Mouse (Mus musculus) cortical plate, adult 2 months (tissue): ENCODE measurements around the gene C4b. TPM values are rescaled to one million over a fixed set of nuclear protein-coding genes. Genes with fewer than 3 reads are reported as not detected.
"Not testable (repeated sequence)": the region's sequence is repeated elsewhere in the genome, so short reads cannot be mapped to it uniquely, and the experiment has no call there.

Experiments used
- H3K27ac ChIP-seq: fragments of 200-500 bp; 2 replicates; pipeline ENCODE4 v1.5.1; 2012; ENCODE audit warnings: low read length, control low read depth, inconsistent platforms; ENCODE audit not compliant: insufficient read depth
- H3K4me1 ChIP-seq: fragments of 200-500 bp; 2 replicates; pipeline ENCODE4 v1.6.1; 2011; ENCODE audit warnings: low read length; ENCODE audit not compliant: control insufficient read depth, insufficient read depth
- H3K4me3 ChIP-seq: fragments of 200-500 bp; 2 replicates; pipeline ENCODE4 v1.5.1; 2011; ENCODE audit warnings: mild to moderate bottlenecking, low read length, control low read depth; ENCODE audit not compliant: insufficient read depth
- CTCF ChIP-seq: fragments of 200-500 bp; IDR thresholded peaks from 2 replicates; pipeline ENCODE4 v1.5.1; 2011; ENCODE audit warnings: mild to moderate bottlenecking, control low read depth, low read length; ENCODE audit not compliant: insufficient read depth; ENCODE audit errors: extremely low read depth
- POLR2A ChIP-seq: fragments of 200-500 bp; IDR thresholded peaks from 2 replicates; pipeline ENCODE4 v1.6.1; 2011; ENCODE audit warnings: mild to moderate bottlenecking, low read length, control low read depth; ENCODE audit not compliant: insufficient read depth; ENCODE audit errors: extremely low read depth
- polyA plus RNA-seq: library from polyadenylated mRNA; depleted of rRNA; stranded (reverse); fragments of >200 nt; gene quantifications from 2 replicates; pipeline ENCODE4 v1.2.3, GENCODE M21; 2012; rRNA removed

Gene C4b
- polyA plus RNA-seq, result 10.7 and 14.8 TPM in 2 replicates

DNA sequence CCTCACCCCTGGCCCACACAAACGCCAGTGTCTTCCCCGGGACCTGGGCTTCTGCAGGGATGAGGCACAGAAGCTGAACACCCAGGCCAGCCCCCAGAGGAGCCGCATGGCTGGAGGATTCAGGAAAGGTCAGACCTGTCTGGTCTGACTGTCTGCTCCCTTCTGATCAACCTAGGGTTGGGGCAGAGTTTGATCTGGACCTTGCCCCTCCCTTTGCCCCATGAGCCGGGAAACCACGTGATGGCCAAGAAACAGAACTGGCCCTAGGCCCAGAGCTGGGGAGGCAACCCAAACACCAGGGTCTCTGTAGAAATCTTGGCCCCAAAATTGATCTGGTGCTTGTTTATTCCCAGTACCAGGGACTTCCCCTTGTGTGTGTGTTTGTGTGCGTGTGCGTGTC lies at the start of gene C4b:
C4b (minus strand) TSS at position 164 of the 400 bp plus-strand sequence.
- no peaks in the 10 kb centered on the region for H3K4me1 ChIP-seq
- no peak within 1 kb of the TSS for H3K27ac ChIP-seq
- TF ChIP-seq CTCF (no peak), POLR2A (no peak)
- H3K4me3 ChIP-seq, result no peak within 1 kb of the TSS

DNA sequence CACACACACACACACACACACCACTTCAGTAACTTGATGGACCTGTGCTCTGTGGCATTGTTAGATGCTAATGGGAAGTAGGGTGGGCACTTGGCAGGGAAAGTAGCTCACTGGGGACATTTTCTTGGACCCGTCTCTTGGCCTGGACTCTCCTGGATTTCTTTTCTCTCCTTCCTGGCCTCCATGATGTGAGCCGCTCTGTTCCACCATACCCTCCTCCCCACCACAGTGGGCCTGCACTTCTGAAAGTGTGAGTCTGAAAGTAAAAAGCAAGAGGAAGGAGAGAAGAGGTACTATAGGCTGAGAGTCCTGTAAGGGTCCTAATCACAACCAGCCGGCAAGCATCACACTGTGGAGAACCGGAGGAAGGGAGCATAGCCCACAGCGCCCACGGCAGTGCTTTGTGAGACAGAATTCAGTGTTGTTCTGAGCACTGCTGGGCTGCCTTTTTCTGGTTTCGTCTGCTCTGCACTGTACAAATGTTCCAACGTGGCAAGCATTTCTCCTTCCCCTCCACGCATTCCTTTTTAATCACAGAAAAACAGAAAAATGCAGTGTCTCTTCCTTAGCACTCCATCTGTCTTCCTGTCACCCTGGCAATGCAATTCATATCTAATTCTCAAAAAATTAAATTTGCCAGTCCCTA lies 34.1 kb upstream of the C4b start:
- TF ChIP-seq POLR2A (no peak), CTCF (no peak)
- peak overlapping the region; percentile 49; the same call in 1 of the 2 replicates for H3K27ac ChIP-seq
- no peak overlapping the region for H3K4me3 ChIP-seq
- H3K4me1 ChIP-seq, result peaks cover 1% of the 10 kb centered on the region; the same call in 1 of the 2 replicates

DNA sequence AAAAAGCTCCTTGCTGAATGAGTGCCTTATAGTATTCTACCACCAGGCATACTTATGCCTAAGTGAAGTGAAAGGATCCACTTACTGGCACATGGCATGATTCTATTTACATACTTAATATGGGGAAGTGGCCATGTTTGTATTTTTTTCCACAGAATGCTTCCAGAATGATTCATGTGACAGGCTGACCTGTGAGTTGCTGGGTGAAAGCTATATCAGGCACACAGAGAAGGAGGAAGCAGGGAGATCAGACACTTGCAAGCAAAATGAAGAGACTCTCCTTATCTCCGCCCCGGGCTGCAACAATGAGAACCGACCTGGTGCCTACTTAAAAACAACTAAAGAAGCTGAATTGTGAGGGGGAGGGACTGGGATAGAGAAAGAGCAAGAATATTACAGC lies 17.8 kb upstream of the C4b start:
- no peak overlapping the region for H3K4me3 ChIP-seq
- no peak overlapping the region for H3K27ac ChIP-seq
- no peak for TF ChIP-seq CTCF
- H3K4me1 ChIP-seq, result no peaks in the 10 kb centered on the region

DNA sequence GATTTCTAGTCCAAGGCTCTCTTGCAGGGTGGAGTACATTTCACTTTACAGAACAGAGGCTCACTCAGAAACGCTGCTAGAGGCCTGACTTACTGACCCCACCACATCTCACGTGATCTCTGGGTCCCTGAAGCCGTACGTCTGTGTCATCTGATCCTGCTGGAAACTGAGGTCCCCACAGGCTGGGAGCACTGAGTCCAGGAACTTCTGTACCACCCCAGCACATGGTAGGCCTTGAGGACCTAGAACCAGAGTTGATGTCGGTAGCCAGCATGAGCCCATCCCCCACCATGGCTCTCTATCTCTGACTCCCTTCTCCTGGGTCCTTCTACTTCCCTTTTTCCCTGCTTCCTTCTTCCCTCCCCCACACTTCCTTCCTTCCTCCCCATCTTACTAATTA lies 2.8 kb upstream of the C4b start:
- Histone ChIP-seq H3K27ac (no peak overlapping the region), H3K4me3 (no peak overlapping the region), H3K4me1 (no peaks in the 10 kb centered on the region)
- TF ChIP-seq POLR2A (no peak), CTCF (no peak)

DNA sequence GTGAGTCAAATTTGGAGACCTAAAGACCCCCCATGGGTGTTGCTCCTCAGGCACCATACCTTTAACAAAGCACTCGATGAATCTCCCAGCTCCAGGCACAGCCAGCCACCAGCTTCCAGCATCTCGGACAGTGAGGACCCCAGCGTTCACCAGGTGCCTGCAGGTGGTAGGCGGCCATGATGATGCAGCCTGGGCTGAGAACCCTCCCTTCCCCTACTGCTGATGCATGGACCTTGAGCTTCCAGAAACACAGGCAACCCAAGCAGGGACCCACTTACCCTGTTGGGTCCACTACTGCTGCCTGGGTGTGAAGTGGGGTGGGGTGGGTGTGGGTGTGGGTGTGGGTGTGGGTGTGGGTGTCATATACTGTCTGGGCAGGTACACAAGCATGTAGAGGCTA lies 1.5 kb upstream of the C4b start:
- H3K27ac ChIP-seq, H3K4me3 ChIP-seq, H3K4me1 ChIP-seq: not testable (repeated sequence)

DNA sequence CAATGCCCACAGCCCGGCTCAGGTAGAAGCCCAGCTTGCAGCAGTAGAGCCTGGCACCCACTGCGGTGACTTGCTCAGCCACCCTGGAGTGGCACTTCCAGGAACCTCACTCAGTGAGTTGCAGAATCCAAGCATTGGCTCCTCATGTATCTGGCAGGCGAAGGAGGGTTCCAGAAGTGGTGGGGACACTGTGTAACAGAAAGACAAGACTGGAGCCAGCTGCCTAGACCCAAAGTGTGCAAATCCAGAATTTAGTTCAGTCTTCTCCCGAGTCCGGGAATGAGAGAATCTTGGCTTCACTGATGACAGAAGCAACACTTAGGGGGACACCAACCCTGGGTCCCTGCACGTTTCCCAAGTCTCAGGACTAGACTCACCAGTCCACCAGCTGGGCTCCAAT lies 929 bp upstream of the C4b start:
- not testable (repeated sequence) for H3K4me1 ChIP-seq, H3K4me3 ChIP-seq, H3K27ac ChIP-seq

DNA sequence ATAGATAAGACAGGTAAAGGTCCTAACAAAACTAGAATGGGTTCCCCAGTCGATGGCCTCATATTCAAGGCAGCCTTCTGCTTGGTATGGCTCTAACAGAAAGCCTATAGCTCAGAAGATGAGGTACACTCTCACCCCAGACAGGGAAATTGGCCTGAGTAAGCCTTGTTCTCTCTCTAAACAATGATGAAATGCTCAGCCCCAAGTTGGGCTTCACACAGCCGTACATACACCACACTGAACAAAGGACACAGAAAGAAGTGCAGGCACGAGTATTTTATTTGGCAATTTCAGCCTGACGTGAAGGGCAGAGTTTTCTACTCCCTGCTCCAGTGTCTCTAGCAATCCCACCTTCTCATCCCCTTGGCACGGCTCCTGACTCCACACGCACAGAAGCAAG lies 524 bp upstream of the C4b start:
- Histone ChIP-seq H3K27ac (no peak overlapping the region), H3K4me3 (no peak overlapping the region), H3K4me1 (no peaks in the 10 kb centered on the region)
- TF ChIP-seq CTCF, result no peak
- TF ChIP-seq POLR2A, result no peak

DNA sequence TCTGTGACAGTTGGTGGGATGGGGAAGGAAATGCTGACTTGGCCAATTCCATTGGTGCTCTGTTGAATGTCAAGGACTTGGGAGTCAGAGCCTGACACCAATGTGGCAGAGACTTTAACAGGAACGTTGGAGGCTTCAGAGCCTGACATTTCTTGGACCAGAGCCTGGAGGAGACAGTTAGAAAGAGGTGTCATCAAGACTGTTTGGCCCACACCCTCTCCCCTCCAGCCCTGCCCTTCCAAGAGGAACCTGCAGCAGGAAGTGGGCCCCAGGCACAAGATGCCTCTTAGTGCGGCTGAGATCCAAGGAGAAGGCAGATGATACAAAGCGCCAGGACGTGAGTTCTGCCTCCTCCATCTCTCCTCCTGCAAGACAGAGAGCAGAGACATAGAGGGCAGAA lies 3.4 kb downstream of the C4b start:
- no peak overlapping the region for H3K27ac ChIP-seq
- no peaks in the 10 kb centered on the region for H3K4me1 ChIP-seq
- TF ChIP-seq CTCF, result no peak
- no peak for TF ChIP-seq POLR2A
- H3K4me3 ChIP-seq, result no peak overlapping the region

DNA sequence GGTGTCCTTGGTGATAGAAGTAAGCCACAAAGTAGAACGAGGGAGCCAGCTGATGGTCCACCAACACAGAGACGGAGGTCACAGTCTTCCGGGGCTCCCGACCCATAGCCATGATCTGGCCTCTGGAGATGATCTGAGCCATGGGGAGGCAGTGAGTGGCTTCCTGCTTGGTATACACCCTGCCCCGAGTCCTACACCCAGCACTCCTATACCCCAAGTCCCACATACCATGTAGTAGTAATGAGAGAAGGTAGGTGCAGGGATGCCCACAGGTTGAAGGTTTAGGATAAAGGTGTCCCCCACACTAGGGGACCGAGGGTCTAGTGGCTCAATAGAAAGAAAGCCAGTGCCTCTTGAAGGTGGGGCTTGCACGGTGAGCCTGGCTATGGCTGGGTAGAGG lies 4.0 kb downstream of the C4b start:
- H3K4me1 ChIP-seq, H3K27ac ChIP-seq, H3K4me3 ChIP-seq: not testable (repeated sequence)

DNA sequence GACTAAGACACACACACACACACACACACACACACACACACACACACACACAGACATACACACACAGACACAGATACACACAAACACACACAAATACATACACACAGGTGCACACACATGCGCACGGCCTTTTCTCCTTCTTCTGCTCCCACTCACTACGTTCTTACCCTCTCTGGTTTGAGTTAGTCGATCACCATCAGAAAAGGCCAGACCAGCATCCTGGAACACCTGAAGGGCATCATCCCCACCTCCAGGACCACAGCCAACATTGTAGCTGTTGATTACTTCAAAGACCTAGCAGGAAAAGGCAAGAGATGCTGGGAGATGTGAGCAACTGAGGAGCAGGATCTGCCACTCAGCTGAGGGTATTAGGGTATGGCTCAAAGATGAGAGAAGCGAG lies 6.2 kb downstream of the C4b start:
- H3K4me1 ChIP-seq, H3K27ac ChIP-seq: not testable (repeated sequence)

DNA sequence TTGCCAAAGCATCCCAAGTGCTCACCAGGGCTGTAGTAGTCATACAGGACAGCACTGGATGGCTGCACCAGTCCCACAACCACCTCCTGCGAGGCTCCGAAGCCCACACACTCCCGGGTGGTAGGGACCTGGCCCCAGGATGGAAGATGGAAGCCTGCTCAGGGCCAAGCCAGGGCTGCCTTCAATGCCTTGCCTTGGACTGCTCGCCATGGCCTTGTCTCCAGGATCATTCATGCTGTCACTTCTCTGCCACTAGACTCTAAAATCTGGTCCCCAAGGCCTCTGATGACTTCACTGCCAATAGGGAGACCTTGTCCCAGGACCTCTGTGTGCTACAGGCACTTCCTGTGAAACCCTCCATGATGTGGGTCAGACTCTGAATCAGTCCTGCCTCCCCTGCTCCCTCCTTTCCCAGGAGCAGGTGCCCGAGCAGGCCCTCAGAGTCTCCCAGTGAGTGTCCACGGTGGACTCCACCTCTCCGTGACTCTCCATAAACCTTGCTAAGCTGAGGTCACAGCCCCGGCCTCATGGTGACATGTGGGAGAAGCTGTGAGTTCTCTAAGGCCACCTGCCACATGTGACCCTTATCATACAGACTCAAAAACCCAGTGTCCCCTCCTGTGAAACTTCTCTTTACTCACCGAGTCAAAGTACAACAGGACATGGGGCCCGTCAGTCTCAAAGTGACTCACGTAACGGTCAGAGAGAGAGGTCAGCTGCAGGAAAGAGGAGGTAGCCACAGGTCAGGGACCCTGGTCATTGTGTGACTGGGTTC lies 13.7 kb downstream of the C4b start:
- not testable (repeated sequence) for H3K4me1 ChIP-seq

More for the DNA sequence above, 6.2 kb downstream of the C4b start:
- not testable (repeated sequence) for H3K4me3 ChIP-seq

DNA sequence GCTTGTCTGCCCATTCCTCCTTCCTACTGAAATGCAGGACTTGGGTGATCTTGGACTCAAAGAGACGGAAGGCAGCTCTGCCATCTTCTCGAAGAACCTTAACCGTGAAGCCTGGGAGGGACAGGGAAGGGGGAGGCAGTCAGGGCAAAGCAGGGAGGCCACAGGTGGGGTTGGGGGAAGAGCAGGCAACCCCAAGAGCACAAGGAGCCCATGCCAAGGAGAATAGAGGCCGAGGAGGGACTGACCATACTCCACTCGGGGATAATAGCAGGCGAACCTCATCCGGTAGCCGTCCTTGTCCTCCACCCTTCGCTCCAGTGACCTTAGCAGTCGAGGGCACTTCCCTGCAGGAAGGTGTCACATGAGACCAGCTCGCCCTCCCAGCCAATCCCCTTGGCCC lies 14.5 kb downstream of the C4b start:
- H3K27ac ChIP-seq, H3K4me3 ChIP-seq, H3K4me1 ChIP-seq: not testable (repeated sequence)

More for the DNA sequence above, 13.7 kb downstream of the C4b start:
- H3K27ac ChIP-seq, H3K4me3 ChIP-seq: not testable (repeated sequence)
